Mouse (Mus musculus) embryonic facial prominence, embryonic 13.5 days (tissue): ENCODE measurements around the gene Acp4. TPM values are rescaled to one million over a fixed set of nuclear protein-coding genes. Genes with fewer than 3 reads are reported as not detected.
"Not testable (repeated sequence)": the region's sequence is repeated elsewhere in the genome, so short reads cannot be mapped to it uniquely, and the experiment has no call there.

Experiments
- ATAC-seq: fragments of 200-750 bp; cut with Nextera tagmentation; 2 replicates; pipeline ENCODE4 v1.8.0; 2017; ENCODE audit warnings: low read depth; ENCODE audit not compliant: insufficient number of reproducible peaks, insufficient read depth, low FRiP score, low TSS enrichment
- H3K27ac ChIP-seq: fragments of 300-500 bp; sonication (generic); 2 replicates; pipeline ENCODE4 v1.5.1; 2015; ENCODE audit warnings: moderate library complexity, mild to moderate bottlenecking, inconsistent platforms
- H3K27me3 ChIP-seq: fragments of 300-500 bp; sonication (generic); 2 replicates; pipeline ENCODE4 v1.6.1; 2015; ENCODE audit warnings: mild to moderate bottlenecking, inconsistent platforms
- H3K36me3 ChIP-seq: fragments of 300-500 bp; sonication (generic); 2 replicates; pipeline ENCODE4 v1.6.1; 2015; ENCODE audit warnings: mild to moderate bottlenecking, inconsistent platforms
- H3K4me1 ChIP-seq: fragments of 300-500 bp; sonication (generic); 2 replicates; pipeline ENCODE4 v1.6.1; 2015; ENCODE audit warnings: inconsistent platforms
- H3K4me2 ChIP-seq: fragments of 300-500 bp; sonication (generic); 2 replicates; pipeline ENCODE4 v1.6.1; 2015; ENCODE audit warnings: moderate library complexity, mild to moderate bottlenecking, inconsistent platforms
- H3K4me3 ChIP-seq: fragments of 300-500 bp; sonication (generic); 2 replicates; pipeline ENCODE4 v1.5.1; 2015; ENCODE audit warnings: mild to moderate bottlenecking, inconsistent platforms
- H3K9ac ChIP-seq: fragments of 300-500 bp; sonication (generic); 2 replicates; pipeline ENCODE4 v1.6.1; 2015; ENCODE audit warnings: mild to moderate bottlenecking, inconsistent platforms
- H3K9me3 ChIP-seq: fragments of 300-500 bp; sonication (generic); 2 replicates; pipeline ENCODE4 v1.6.1; 2016; ENCODE audit warnings: inconsistent platforms
- WGBS: fragments of 180-500 bp; shearing (Covaris S2); methylation state at CpG from one replicate; pipeline ENCODE4 v1.1.7; 2015; ENCODE audit warnings: mixed read lengths; 5-methylcytosine and 5-hydroxymethylcytosine counted together
- polyA plus RNA-seq: library from polyadenylated mRNA; unstranded; fragments of >200 nt; fragmentation: Nextera tagmentation; extraction: Ambion mirVana; gene quantifications from 2 replicates; pipeline ENCODE4 v1.2.1, GENCODE M21; 2015

The Acp4 gene
- 0.13 TPM in 1 of 2 replicates, not detected in the other for polyA plus RNA-seq

- H3K9me3 ChIP-seq, result no peaks in the 10 kb centered on the region
- no peak within 1 kb of the TSS for H3K27ac ChIP-seq
- no peak for ATAC-seq
- no peak within 1 kb of the TSS for H3K9ac ChIP-seq
- 0 out of 2 replicates have a peak, but pooled peaks cover 3% of the 10 kb centered on the region for H3K4me1 ChIP-seq
- H3K4me2 ChIP-seq, result no peak within 1 kb of the TSS
- 75% methylated on average over 4 of the region's 4 CpGs for WGBS
- H3K36me3 ChIP-seq, result peaks cover 21% of the 10 kb centered on the region
- H3K27me3 ChIP-seq, result peaks cover 8% of the 10 kb centered on the region
- H3K4me3 ChIP-seq, result no peak within 1 kb of the TSS
Measured at GRCm38 (mm10) chr7:44257278-44257677, at the start of gene Acp4. TSS of gene Acp4 (minus strand) at chr7:44257378.

- peaks cover 56% of the 10 kb centered on the region for H3K4me1 ChIP-seq
- peak within 1 kb of the TSS; percentile 53 for H3K9ac ChIP-seq
- WGBS, result 48% methylated on average over 6 of the region's 6 CpGs
Measured at GRCm38 (mm10) chr7:44306516-44307240, 49.5 kb upstream of the Acp4 start, which contains the start of gene Clec11a. TSS of gene Clec11a (minus strand) at chr7:44306902.

GRCm38 (mm10) chr7:44305686-44306085 lies 48.5 kb upstream of the Acp4 start:
- peak overlapping the region; percentile 73 for H3K4me3 ChIP-seq
- H3K4me2 ChIP-seq, result peak overlapping the region; percentile 77
- peaks cover 46% of the 10 kb centered on the region for H3K4me1 ChIP-seq
- peak overlapping the region; percentile 91 for H3K27ac ChIP-seq
- peak; percentile 3; the same call in 1 of the 2 replicates for ATAC-seq
- whole genome bisulfite sequencing, result 10% methylated on average over 16 of the region's 16 CpGs
- peaks cover 16% of the 10 kb centered on the region for H3K27me3 ChIP-seq
- H3K36me3 ChIP-seq, result no peaks in the 10 kb centered on the region; the same call in 1 of the 2 replicates
- H3K9me3 ChIP-seq, result no peaks in the 10 kb centered on the region
- H3K9ac ChIP-seq, result peak overlapping the region; percentile 53

More at GRCm38 (mm10) chr7:44306516-44307240, 49.5 kb upstream of the Acp4 start, which contains the start of gene Clec11a:
- Histone ChIP-seq H3K27me3 (peaks cover 24% of the 10 kb centered on the region), H3K36me3 (no peaks in the 10 kb centered on the region; the same call in 1 of the 2 replicates), H3K9me3 (no peaks in the 10 kb centered on the region), H3K27ac (peak within 1 kb of the TSS; percentile 91), H3K4me3 (peak within 1 kb of the TSS; percentile 73), H3K4me2 (peak within 1 kb of the TSS; percentile 77)
- no peak for ATAC-seq

GRCm38 (mm10) chr7:44304775-44305641 lies 47.8 kb upstream of the Acp4 start:
- Histone ChIP-seq H3K27me3 (peaks cover 11% of the 10 kb centered on the region), H3K4me1 (peaks cover 41% of the 10 kb centered on the region), H3K9ac (peak overlapping the region; percentile 96), H3K36me3 (no peaks in the 10 kb centered on the region; the same call in 1 of the 2 replicates), H3K9me3 (no peaks in the 10 kb centered on the region), H3K27ac (peak overlapping the region; percentile 94), H3K4me2 (peak overlapping the region; percentile 77), H3K4me3 (peak overlapping the region; percentile 73)
- WGBS, result under 1% methylated on average over 49 of the region's 49 CpGs
- peak; percentile 93 for ATAC-seq

- Histone ChIP-seq H3K4me2 (peak overlapping the region; percentile 77), H3K27me3 (peaks cover 8% of the 10 kb centered on the region), H3K4me3 (peak overlapping the region; percentile 73), H3K27ac (peak overlapping the region; percentile 94), H3K36me3 (no peaks in the 10 kb centered on the region; the same call in 1 of the 2 replicates), H3K9ac (peak overlapping the region; percentile 96), H3K4me1 (peaks cover 41% of the 10 kb centered on the region), H3K9me3 (no peaks in the 10 kb centered on the region)
- no peak; the same call in 1 of the 2 replicates for ATAC-seq
- WGBS, result under 1% methylated on average over 25 of the region's 25 CpGs
Measured at GRCm38 (mm10) chr7:44304463-44304774, 47.2 kb upstream of the Acp4 start.

- peaks cover 5% of the 10 kb centered on the region; the same call in 1 of the 2 replicates for H3K27me3 ChIP-seq
- 82% methylated on average over 14 of the region's 14 CpGs for WGBS
Measured at GRCm38 (mm10) chr7:44303346-44304340, 46.5 kb upstream of the Acp4 start.

GRCm38 (mm10) chr7:44297501-44297900 lies 40.3 kb upstream of the Acp4 start:
- not testable (repeated sequence) for H3K4me2 ChIP-seq, H3K9me3 ChIP-seq, ATAC-seq, H3K27me3 ChIP-seq, H3K4me1 ChIP-seq, H3K36me3 ChIP-seq, H3K4me3 ChIP-seq, H3K9ac ChIP-seq, H3K27ac ChIP-seq
- 76% methylated on average over 2 of the region's 2 CpGs for WGBS

More at GRCm38 (mm10) chr7:44303346-44304340, 46.5 kb upstream of the Acp4 start:
- H3K4me1 ChIP-seq, result peaks cover 41% of the 10 kb centered on the region
- H3K27ac ChIP-seq, result peak overlapping the region; percentile 94
- H3K9ac ChIP-seq, result peak overlapping the region; percentile 96
- no peaks in the 10 kb centered on the region; the same call in 1 of the 2 replicates for H3K36me3 ChIP-seq
- no peaks in the 10 kb centered on the region for H3K9me3 ChIP-seq
- H3K4me2 ChIP-seq, result peak overlapping the region; percentile 77
- no peak for ATAC-seq
- H3K4me3 ChIP-seq, result peak overlapping the region; percentile 73

GRCm38 (mm10) chr7:44291418-44291817 lies 34.2 kb upstream of the Acp4 start:
- ATAC-seq, result no peak
- Histone ChIP-seq H3K4me2 (no peak overlapping the region), H3K4me1 (no peaks in the 10 kb centered on the region), H3K36me3 (no peaks in the 10 kb centered on the region), H3K9me3 (peaks cover 8% of the 10 kb centered on the region; the same call in 1 of the 2 replicates), H3K27me3 (peaks cover 5% of the 10 kb centered on the region; the same call in 1 of the 2 replicates), H3K4me3 (no peak overlapping the region), H3K9ac (no peak overlapping the region), H3K27ac (no peak overlapping the region)
- WGBS, result 51% methylated on average over 4 of the region's 4 CpGs

GRCm38 (mm10) chr7:44290986-44291385 lies 33.8 kb upstream of the Acp4 start:
- peaks cover 5% of the 10 kb centered on the region; the same call in 1 of the 2 replicates for H3K27me3 ChIP-seq
- peaks cover 6% of the 10 kb centered on the region; the same call in 1 of the 2 replicates for H3K9me3 ChIP-seq
- no peak overlapping the region for H3K4me2 ChIP-seq
- ATAC-seq, result no peak
- no peak overlapping the region for H3K27ac ChIP-seq
- no peak overlapping the region for H3K4me3 ChIP-seq
- no peaks in the 10 kb centered on the region for H3K4me1 ChIP-seq
- WGBS, result 76% methylated on average over 4 of the region's 4 CpGs
- no peaks in the 10 kb centered on the region for H3K36me3 ChIP-seq
- H3K9ac ChIP-seq, result no peak overlapping the region

- no peak overlapping the region for H3K4me3 ChIP-seq
- no peaks in the 10 kb centered on the region for H3K36me3 ChIP-seq
- H3K9ac ChIP-seq, result no peak overlapping the region
- no peak for ATAC-seq
- WGBS, result 73% methylated on average over 7 of the region's 7 CpGs
- H3K4me2 ChIP-seq, result no peak overlapping the region
- no peaks in the 10 kb centered on the region for H3K4me1 ChIP-seq
- H3K27ac ChIP-seq, result no peak overlapping the region
- peaks cover 5% of the 10 kb centered on the region for H3K27me3 ChIP-seq
- H3K9me3 ChIP-seq, result peaks cover 6% of the 10 kb centered on the region; the same call in 1 of the 2 replicates
Measured at GRCm38 (mm10) chr7:44287760-44288159, 30.6 kb upstream of the Acp4 start.
